Mouse (Mus musculus) thymus, postnatal 25 days (tissue): ENCODE results near the gene Gm21762.
A peak's percentile ranks its signal among the peaks of the same experiment; 100 is the strongest.
"Not testable (repeated sequence)": the region's sequence is repeated elsewhere in the genome, so short reads cannot be mapped to it uniquely, and the experiment has no call there.

Experiments used
- DNase-seq: peaks from one replicate; pipeline ENCODE4 v3.0.0; 2022

Gm21762 gene

DNA sequence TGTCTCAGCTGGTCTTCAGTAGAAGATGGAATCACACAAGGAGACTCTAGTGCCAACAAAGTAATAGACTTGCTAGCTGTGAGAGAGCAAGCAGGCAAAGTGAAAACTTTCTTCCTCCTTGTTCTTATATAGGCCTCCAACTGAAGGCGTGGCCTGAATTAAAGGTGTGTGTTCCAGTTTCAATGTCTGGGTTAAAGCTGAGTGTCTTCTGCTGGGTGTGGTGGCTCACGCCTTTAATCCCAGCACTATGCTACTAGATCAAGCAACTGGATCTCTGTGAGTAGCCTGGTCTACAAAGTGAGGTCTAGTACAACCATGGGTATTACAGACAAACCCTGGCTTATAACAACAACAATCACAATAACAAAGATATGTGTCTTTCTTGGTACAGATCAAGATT lies at the start of gene Gm21762:
Gene Gm21762, minus strand, starts transcription at position 101 of the 400 bp plus-strand sequence.
- DNase-seq = not testable (repeated sequence)

DNA sequence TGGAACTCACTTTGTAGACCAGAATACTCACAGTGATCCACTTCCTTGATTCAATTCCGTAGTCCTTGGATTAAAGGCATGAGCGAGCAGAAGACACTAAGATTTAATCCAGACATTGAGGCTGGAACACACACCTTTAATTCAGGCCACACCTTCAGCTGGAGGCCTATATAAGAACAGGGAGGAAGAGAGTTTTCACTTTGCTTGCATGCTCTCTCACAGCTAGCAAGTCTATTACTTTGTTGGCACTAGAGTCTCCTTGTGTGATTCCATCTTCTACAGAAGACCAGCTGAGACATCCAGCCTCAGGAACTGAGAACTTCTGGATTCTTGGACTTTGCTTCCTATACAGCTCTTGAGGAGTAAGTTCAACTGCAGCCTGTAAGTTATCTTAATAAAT lies 47.1 kb upstream of the Gm21762 start, which contains the start of gene AF067061:
Gene AF067061, plus strand, starts transcription at position 245 of the 400 bp plus-strand sequence.
- DNase-seq = not testable (repeated sequence)

DNA sequence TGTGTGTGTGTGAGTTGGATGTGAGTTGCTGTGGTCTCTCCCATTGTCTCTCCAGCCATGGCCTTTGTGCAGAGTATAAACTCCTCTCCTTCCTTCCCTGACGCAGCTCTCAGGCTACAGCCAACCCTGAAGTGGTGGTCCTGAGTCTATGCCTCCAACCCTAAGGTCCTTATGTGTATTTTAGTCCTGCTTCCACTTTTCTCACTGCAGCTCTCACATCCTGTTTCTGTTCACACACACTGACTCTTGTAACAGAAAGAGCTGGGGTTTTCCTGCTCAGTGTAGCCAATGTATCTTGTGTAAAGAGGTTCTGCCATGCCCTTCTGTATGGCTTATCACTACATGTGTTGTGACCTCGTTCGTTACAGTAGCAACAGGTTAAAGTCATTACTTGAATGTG lies 44.0 kb upstream of the Gm21762 start:
- DNase-seq = not testable (repeated sequence)

DNA sequence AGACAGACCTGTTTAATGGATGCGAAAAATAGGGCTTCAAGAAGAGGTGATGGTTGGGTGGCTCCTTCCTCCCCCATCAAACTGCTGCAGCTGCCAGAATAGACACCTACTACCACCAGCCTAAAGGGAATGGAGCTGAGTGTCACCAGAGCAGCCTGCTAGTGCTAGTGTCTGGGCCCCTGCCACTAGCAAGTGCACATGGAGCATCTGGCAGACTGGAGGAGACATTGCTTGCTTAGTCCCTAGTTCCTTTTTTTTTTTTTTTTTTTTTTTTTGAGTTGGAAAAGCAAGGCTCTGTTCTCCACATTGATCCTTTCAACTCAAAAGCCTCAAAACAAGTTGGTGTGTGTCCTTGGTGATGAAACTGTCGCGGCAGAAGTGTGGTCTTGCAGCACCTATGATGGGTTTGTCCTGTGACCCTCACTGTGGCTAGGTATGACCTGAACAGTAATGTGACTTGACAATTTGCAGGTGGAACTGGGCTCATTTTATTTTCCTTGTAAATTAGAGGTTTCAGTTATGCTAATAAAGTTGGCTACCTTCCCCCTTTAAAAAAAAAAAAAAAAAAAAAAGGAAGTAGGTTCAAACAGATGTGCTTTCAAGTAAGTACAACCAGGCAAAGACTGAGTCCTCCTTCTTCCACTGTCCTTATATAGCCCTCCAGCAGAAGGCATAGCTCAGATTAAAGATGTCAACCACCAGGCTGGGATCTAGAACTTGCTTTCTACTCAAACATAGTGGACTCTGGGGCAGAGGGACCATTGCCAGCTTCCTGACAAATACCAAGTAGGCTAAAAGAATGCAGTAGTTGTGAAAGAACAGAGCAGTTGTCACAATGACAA lies 43.3 kb upstream of the Gm21762 start:
- not testable (repeated sequence) for DNase-seq

DNA sequence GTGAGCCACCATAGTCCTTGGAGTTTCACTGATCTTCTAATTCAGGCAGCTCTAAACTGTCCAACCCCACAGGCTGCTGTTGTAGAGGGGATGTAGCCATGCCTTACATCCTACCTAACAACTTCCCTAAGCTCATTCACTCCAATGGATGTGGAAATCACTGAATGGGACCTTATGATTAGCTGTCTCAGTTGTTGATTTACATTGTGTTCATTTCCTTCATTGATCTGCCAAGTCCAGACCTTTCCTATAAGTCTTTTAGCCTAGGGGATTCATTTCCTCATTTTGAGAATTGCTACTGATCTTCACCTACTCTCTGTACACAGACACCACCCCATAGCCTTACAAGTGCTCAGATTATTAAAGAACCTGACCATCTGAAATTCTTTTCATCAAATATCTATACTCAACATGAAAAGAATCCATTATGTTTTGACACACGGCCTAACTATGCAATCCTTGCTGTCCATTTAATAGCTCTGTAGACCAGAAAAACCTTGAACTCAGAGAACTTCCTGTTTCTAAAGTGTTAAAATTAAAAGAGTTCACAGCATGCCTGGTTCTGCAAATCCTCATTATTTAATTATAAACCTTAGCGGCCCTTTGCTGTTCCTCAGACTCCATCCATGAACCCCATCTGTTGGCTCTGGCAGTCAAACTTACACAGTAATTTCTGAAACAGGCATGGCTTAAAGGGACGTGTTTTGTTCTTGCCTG lies 35.6 kb upstream of the Gm21762 start:
- DNase-seq = not testable (repeated sequence)

DNA sequence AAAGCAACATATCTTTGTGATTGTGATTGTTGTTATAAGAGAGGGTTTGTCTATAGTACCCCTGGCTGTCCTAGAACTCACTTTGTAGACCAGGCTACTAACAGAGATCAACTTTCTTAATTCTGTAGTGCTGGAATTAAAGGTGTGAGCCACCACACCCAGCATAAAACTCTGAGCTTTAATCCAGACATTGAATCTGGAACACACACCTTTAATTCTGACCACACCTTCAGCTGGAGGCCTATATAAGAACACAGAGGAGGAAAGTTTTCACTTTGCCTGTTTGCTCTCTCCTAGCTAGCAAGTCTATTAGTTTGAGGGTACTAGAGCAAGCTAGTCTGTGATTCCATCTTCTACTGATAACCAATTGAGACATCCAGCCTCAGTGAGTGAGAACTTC lies 23.1 kb upstream of the Gm21762 start, which contains the start of gene Gm21731:
Gene Gm21731, plus strand, starts transcription at position 301 of the 400 bp plus-strand sequence.
- not testable (repeated sequence) for DNase-seq

DNA sequence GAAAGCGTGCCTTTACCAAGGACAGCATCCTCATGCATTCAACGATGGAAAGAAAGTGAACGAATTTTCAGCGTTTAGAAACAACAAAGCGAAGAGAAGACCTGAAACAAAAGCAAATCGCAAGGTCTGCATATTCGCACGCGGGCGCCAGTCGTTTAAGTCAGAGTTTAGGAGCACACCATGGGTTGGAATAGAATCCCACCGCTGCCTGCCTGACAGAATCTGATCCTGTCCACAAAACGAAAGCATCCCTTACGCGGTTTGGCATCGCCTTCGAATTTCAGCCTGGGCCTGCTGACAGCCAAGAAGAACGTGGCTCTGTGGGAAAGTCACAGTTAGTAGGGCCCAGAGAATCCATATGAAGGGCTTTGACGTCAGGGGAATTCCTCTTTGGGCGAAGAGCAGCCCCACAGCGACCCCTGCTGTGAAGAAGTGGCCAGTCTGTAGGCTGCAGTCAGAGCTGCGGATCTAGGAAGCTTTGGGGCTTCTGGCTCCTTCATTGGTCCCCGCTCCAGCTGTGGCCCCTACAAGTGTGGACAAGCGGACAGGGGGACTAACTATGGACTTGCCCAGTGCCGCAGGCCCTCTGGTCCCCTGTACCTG lies 16.8 kb upstream of the Gm21762 start:
- DNase-seq = peak; percentile 3

DNA sequence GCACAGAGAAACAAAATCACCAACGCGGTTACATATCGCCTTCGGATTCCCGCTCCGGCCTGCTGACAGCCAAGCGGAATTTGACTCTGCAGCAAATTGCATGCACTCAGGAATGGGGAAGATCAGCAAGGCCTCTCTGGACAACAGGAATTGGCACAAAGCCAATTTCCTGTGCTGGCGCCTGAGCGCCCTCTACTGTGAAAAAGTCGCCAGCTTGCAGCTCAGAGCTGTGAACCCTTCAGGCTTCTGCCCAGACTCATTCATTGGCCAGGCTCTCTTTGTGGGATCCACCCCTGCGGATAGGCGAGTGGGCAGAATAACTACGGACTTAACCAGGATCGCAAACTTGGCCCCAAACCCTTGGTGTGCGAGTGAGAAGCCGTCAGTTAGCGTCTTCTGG lies 16.1 kb upstream of the Gm21762 start:
- not testable (repeated sequence) for DNase-seq

DNA sequence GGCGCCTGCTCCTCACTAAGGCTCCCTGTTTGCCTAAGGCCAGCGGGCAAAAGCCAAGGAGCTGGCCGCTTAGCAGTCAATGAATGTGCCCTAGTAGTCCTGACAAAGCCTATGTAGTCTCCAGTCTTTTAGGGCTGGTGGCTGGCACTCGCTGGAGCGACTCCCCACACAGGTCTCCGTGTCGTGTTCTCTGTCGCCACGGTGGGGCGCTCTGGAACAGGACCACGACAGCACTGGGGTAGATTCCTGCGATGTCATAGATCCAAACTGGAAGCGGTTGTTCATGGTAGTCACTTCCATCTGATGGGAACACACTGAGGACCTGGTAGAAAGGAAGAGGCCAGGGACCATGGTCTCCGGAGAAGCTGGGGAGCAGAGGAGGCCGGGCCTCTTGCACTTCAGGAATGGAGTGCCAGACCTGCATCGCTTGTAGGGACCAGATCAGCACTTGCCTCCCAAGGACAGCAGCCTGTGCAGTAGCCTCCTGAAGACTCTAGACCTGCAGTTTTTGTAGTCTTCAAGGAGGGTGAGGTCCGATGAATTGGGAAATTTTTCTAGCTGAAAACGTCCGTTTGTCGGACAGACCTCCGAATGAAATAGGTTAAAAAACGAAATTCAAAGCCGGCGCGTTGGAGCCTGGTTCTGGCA lies 7.4 kb upstream of the Gm21762 start:
- not testable (repeated sequence) for DNase-seq

DNA sequence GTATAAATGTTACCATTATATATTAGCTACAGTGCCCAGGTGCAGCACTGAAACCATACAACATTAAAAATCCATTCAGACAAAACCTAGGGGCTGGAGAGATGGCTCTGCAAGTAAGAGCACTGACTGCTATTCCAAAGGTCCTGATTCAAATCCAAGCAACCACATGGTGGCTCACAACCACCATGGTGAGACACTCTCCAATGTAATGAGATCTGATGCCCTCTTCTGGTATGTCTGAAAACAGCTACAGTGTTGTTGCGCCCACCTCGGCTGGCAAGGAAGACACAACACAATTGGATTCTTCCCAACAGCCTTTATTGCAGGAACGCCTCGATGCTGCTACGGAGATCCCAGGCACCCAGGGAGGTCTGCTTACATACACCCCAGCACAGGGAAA lies 5.2 kb upstream of the Gm21762 start:
- DNase-seq = not testable (repeated sequence)

DNA sequence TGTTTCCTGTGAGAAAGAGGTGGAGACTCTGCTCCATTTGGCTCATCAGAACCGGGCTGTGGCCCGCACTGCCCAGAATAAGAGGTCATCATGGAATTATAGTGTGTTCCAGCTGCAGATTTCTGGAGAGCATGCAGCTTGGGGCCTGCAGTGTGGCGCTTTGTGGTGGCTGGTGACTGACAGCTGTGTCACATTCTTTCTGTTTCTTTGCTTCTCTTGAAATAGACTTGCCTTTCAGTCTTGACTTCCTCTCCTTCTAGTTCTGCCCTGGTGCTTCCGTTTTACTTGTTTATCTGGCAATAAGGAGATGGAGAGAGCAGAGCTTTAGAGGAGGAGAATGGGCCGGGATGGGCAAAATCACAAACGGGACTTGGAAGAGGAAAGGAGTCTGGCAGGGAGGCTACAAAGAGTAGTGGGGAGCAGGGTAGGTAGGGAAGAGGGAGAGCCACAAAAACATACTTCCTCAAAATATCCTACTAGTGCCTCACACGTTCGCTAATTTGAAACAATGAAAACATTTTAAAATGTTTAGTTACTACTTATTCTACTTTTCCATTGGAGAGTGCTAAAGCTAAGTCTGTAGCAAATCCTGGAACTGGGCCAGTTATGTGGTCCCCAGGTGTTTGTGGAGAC lies 19.4 kb downstream of the Gm21762 start:
- DNase-seq = not testable (repeated sequence)

DNA sequence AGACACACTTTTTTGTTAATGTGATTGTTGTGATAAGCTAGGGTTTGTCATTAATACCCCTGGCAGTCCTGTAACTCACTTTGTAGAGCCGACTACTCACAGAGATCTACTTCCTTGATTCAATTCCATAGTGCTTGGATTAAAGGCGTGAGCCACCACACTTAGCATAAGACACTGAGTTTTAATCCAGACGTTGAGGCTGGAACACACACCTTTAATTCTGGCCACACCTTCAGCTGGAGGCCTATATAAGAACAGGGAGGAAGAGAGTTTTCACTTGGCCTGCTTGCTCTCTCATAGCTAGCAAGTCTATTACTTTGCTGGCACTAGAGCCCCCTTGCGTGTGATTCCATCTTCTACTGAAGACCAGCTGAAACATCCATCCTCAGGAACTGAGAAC lies 43.6 kb downstream of the Gm21762 start, which contains the start of gene Gm21818:
Gene Gm21818, plus strand, starts transcription at position 301 of the 400 bp plus-strand sequence.
- not testable (repeated sequence) for DNase-seq

DNA sequence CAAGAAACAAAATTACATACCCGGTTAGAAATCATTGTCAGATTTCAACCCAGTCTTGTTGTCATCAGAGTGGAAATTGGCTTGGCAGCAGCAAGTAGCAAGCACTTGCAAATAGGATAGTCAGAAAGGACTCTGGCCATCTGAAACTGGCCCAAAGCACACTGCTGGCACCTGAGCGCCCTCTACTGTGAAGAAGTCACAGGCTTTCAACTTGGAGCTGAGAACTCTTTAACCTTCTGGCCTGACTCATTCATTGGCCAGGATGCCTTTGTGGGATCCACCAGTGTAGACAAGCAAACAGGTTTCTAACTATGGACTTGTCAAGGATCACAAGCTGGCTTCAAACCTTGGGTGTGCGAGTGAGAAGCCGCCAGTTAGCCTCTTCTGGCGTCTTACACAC lies 47.4 kb downstream of the Gm21762 start:
- DNase-seq = peak; percentile 2
